ENCODE assay signal across 10 mouse cellular contexts in the genomic region with DNA sequence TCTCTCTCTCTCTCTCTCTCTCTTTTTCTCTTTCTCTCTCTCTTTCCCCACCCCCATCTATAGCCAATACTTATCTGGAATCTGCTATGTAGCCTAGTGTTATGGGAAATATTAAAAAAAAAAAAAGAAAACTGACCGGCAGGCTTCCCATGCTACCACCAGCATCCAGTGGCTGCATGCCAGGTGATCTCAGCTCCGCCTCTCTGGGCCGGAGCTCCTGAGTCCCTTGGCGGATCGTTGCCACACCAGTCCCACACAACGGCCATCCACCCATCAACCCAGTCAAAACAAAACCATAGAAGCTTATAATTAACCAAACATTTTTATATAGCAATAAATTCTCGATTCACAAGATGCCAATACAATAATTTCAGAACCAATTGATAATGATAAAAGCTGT. TPM values are rescaled to one million over a fixed set of nuclear protein-coding genes. Genes with fewer than 3 reads are reported as not detected.
"Had no signal": no experiment of that assay in that cellular context is flagged by ENCODE, and none has a peak within 500 bp of the region (broad histone marks: within the 10 kb centered on the region; RNA-seq: fewer than 3 reads in every experiment).

No protein-coding gene starts in this region.

- DNase-seq: kidney, adult 18-20 months; kidney, postnatal 10 days; thymus, adult 2 months; thymus, postnatal 36 days had no signal

- H3K4me1 ChIP-seq: limb, embryonic 15.5 days; liver, embryonic 12.5 days; megakaryocyte, embryonic 14.5 days; midbrain, embryonic 15.5 days; neural tube, embryonic 12.5 days had no signal

- H3K4me3 ChIP-seq: limb, embryonic 15.5 days; liver, embryonic 12.5 days; megakaryocyte, embryonic 14.5 days; midbrain, embryonic 15.5 days; neural tube, embryonic 12.5 days had no signal

RNA-seq across cellular contexts. Expression of gene Rgs16, which starts 19.2 kb away (rescaled TPM):
- total RNA-seq: neutrophil, adult 5-6 weeks had no signal
